Mouse (Mus musculus) liver, postnatal 0 days (tissue): Measurements from ENCODE around the gene Padi2. TPM values are rescaled to one million over a fixed set of nuclear protein-coding genes. Genes with fewer than 3 reads are reported as not detected.

Experiments
- ATAC-seq: fragments of 200-750 bp; cut with Nextera tagmentation; 2 replicates; pipeline ENCODE4 v1.8.0; 2017; ENCODE audit warnings: mild to moderate bottlenecking, moderate library complexity
- DNase-seq: peaks from one replicate; pipeline ENCODE4 v3.0.0-alpha.2; 2016
- H3K27ac ChIP-seq: fragments of 300-500 bp; sonication (generic); 2 replicates; pipeline ENCODE4 v1.5.1; 2014; ENCODE audit warnings: antibody characterized with exemption, moderate library complexity, mild to moderate bottlenecking, low read depth
- H3K27me3 ChIP-seq: fragments of 300-500 bp; sonication (generic); 2 replicates; pipeline ENCODE4 v1.6.1; 2014; ENCODE audit warnings: low read length, control low read depth, mixed read lengths; ENCODE audit not compliant: insufficient read depth
- H3K36me3 ChIP-seq: fragments of 300-500 bp; sonication (generic); replicated peaks from 2 replicates; pipeline ENCODE4 v1.6.1; 2014; ENCODE audit warnings: mild to moderate bottlenecking, control low read depth, low read length, moderate library complexity, mixed read lengths; ENCODE audit not compliant: insufficient read depth
- H3K4me1 ChIP-seq: fragments of 300-500 bp; sonication (generic); 2 replicates; pipeline ENCODE4 v1.6.1; 2014; ENCODE audit warnings: antibody characterized with exemption, mild to moderate bottlenecking, control low read depth; ENCODE audit not compliant: insufficient read depth
- H3K4me2 ChIP-seq: fragments of 300-500 bp; sonication (generic); 2 replicates; pipeline ENCODE4 v1.6.1; 2014; ENCODE audit warnings: low read depth, mild to moderate bottlenecking, low read length, moderate library complexity, mixed read lengths
- H3K4me3 ChIP-seq: fragments of 300-500 bp; sonication (generic); 2 replicates; pipeline ENCODE4 v1.5.1; 2014; ENCODE audit warnings: low read depth, low read length
- H3K9ac ChIP-seq: fragments of 300-500 bp; sonication (generic); replicated peaks from 2 replicates; pipeline ENCODE4 v1.6.1; 2014; ENCODE audit warnings: mild to moderate bottlenecking, moderate library complexity
- H3K9me3 ChIP-seq: fragments of 300-500 bp; sonication (generic); 2 replicates; pipeline ENCODE4 v1.6.1; 2016; ENCODE audit warnings: mild to moderate bottlenecking, control low read depth, low read length, mixed read lengths
- CTCF ChIP-seq: sonication (generic); IDR thresholded peaks from 2 replicates; pipeline ENCODE4 v1.5.1; 2016; ENCODE audit warnings: antibody characterized with exemption, low read depth
- EP300 ChIP-seq: IDR thresholded peaks from 2 replicates; pipeline ENCODE4 v1.6.1; 2016; ENCODE audit warnings: antibody characterized with exemption, low read depth, mild to moderate bottlenecking
- whole genome bisulfite sequencing: fragments of 180-500 bp; shearing (Covaris S2); extraction: QIAGEN DNeasy Blood & Tissue Kit; methylation state at CpG from one replicate; pipeline ENCODE4 v1.1.7; 2014; ENCODE audit not compliant: insufficient replicate concordance; 5-methylcytosine and 5-hydroxymethylcytosine counted together
- polyA plus RNA-seq: library from polyadenylated mRNA; unstranded; fragments of >200 nt; fragmentation: Nextera tagmentation; extraction: Ambion mirVana; gene quantifications from 2 replicates; pipeline ENCODE4 v1.2.1, GENCODE M21; 2015

The Padi2 gene
- polyA plus RNA-seq, 1 experiment from 2014 or later, result 2.1 TPM

DNA sequence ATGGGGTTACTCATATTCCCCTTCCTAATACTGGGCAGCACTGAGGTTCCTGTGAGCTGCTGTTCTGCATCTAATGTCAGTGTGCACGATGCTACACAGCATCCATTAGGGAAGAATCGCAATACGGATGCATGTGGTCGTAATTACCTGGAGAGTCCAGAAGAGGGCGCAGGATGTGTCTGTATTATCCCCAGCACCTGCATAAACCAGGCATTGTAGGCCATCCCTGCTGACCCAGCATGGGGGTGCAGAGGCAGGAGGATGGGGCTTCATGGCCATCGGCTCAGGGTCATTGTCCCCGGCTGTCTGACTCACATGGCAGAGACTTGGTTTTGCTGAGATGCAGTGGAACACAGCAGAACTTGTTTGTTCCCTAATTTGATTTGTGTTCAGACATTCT, 58.5 kb downstream of the Padi2 start:
- TF ChIP-seq CTCF (peak; percentile 95), EP300 (no peak)
- H3K27me3 ChIP-seq, result no peaks in the 10 kb centered on the region
- no peak overlapping the region for H3K4me3 ChIP-seq
- H3K27ac ChIP-seq, result peak overlapping the region; percentile 31; the same call in 1 of the 2 replicates
- H3K4me1 ChIP-seq, result peaks cover 28% of the 10 kb centered on the region
- 18% methylated on average over 7 of the region's 7 CpGs for WGBS
- H3K4me2 ChIP-seq, result no peak overlapping the region
- peaks cover 17% of the 10 kb centered on the region; the same call in 1 of the 2 replicates for H3K36me3 ChIP-seq
- peak; percentile 1; the same call in 1 of the 2 replicates for ATAC-seq
- H3K9ac ChIP-seq, result no peak overlapping the region
- peak; percentile 77 for DNase-seq
- no peaks in the 10 kb centered on the region for H3K9me3 ChIP-seq

DNA sequence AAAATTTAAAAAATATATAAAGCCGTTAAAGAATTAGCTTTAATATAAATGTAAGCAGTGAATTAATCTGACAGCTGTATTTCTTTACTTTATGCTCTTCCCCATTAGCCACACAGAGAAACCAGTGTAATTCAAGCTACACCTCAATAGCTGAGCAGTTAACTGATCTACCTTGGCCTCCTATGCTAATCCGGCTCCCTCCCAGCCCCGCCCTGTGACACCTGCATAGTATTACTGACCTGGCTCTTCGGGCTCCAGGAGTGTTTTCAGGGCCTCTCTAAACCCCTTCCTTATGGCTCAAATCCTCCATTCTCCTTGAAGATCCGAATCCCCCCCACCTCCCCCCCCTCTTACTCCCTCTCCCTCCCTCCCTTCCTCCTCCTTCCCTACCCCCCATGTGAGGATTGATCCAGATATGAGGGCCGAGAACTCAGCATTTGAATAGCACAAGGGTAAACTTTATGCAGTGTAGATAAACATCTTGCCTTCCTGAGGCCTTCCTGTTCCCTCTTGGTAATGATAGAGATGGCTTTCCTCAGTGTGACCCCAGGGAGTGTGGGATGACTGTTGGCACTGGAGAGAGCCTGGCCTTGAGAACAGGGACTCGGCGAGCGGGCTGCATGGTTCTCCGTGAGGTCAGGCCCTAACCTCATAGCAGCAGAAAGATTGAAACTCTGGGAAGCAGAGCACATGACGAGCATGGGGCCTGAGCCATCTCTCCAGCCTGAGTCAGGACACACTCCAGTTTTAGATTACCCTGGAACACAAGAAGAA, 61.4 kb downstream of the Padi2 start:
- ATAC-seq (no peak), DNase-seq (no peak)
- Histone ChIP-seq H3K27ac (no peak overlapping the region), H3K9me3 (no peaks in the 10 kb centered on the region), H3K4me1 (peaks cover 10% of the 10 kb centered on the region), H3K4me2 (no peak overlapping the region), H3K36me3 (peaks cover 39% of the 10 kb centered on the region), H3K9ac (no peak overlapping the region), H3K4me3 (no peak overlapping the region), H3K27me3 (no peaks in the 10 kb centered on the region)
- 85% methylated on average over 11 of the region's 11 CpGs for WGBS
- TF ChIP-seq CTCF (no peak), EP300 (no peak)

DNA sequence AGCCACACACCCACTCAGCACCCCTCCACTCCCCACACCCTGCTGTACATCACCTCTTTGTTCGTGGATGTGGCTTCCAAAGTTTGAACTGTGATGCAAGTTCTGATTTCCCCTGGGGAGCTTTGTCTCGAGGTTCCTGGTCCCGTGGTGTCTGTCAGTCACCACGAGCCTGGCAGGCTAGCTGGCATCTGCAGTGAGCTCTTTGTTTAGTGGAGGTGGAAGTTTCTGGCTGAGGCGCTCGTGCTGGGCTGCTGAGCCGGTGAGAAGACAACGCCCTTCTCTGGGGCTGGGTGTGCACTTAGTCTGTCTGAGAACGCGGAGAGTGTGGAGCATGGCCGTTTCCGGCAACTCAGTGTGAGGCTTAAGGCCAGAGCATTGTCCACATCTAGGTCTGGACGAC, 65.5 kb downstream of the Padi2 start:
- no peak overlapping the region for H3K9ac ChIP-seq
- no peak overlapping the region for H3K27ac ChIP-seq
- DNase-seq (no peak), ATAC-seq (no peak)
- no peak overlapping the region for H3K4me2 ChIP-seq
- TF ChIP-seq CTCF, result no peak
- no peak for TF ChIP-seq EP300
- 70% methylated on average over 13 of the region's 13 CpGs for WGBS
- peaks cover 64% of the 10 kb centered on the region for H3K36me3 ChIP-seq
- no peak overlapping the region for H3K4me3 ChIP-seq
- H3K27me3 ChIP-seq, result no peaks in the 10 kb centered on the region
- no peaks in the 10 kb centered on the region for H3K9me3 ChIP-seq
- H3K4me1 ChIP-seq, result peaks cover 5% of the 10 kb centered on the region; the same call in 1 of the 2 replicates

DNA sequence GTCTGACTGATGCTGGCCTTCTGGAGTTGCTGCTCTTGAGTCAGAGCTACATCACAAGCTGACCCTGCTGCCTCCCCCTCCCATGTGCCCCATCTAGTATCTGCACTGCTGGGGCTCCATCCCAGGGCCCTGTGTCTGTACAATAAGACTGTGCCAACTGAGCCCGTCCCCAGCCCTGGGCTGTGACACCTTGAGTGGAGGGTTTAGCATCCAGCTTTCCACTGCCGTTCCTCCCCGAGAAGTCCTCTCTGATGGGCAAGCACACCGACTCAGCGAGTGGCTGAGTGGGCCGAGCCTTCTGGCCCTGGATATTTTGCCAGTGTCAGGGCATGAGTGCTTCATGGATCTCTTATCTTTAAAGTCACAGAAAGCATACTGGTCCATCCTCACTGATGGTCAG, 68.3 kb downstream of the Padi2 start:
- 87% methylated on average over 6 of the region's 6 CpGs for WGBS
- no peak for TF ChIP-seq CTCF
- no peak for TF ChIP-seq EP300
- Histone ChIP-seq H3K9me3 (no peaks in the 10 kb centered on the region), H3K9ac (no peak overlapping the region), H3K27ac (no peak overlapping the region), H3K36me3 (peaks cover 74% of the 10 kb centered on the region), H3K4me2 (no peak overlapping the region), H3K27me3 (no peaks in the 10 kb centered on the region), H3K4me3 (no peak overlapping the region), H3K4me1 (peaks cover 12% of the 10 kb centered on the region)
- no peak for DNase-seq
- ATAC-seq, result no peak

DNA sequence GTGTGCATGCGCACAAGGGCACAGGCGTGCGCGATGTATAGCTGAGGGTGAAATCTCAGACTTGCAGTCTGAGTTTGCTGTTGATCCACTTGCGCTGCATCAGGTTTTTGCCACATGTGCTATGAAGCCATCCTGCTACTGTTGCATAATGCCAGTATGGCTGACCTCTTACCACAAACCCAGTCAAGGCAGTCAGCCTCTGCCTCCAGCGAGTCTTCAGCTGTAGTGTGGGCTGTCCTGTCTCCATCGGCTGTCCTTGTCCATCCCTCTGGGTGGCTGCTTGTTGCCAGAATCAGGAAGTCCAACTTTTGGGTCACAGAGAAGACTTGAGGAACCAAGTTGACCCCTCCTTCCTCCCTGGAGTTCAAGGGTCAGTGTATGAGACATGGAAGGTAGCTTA, 69.2 kb downstream of the Padi2 start:
- H3K36me3 ChIP-seq, result peaks cover 73% of the 10 kb centered on the region
- DNase-seq, result no peak
- peak; percentile 58 for ATAC-seq
- TF ChIP-seq CTCF, result no peak
- TF ChIP-seq EP300, result no peak
- H3K27ac ChIP-seq, result peak overlapping the region; percentile 22; the same call in 1 of the 2 replicates
- H3K9ac ChIP-seq, result no peak overlapping the region
- no peak overlapping the region for H3K4me3 ChIP-seq
- WGBS, result 73% methylated on average over 7 of the region's 7 CpGs
- H3K9me3 ChIP-seq, result no peaks in the 10 kb centered on the region
- H3K4me2 ChIP-seq, result no peak overlapping the region
- H3K27me3 ChIP-seq, result no peaks in the 10 kb centered on the region
- peaks cover 12% of the 10 kb centered on the region for H3K4me1 ChIP-seq

DNA sequence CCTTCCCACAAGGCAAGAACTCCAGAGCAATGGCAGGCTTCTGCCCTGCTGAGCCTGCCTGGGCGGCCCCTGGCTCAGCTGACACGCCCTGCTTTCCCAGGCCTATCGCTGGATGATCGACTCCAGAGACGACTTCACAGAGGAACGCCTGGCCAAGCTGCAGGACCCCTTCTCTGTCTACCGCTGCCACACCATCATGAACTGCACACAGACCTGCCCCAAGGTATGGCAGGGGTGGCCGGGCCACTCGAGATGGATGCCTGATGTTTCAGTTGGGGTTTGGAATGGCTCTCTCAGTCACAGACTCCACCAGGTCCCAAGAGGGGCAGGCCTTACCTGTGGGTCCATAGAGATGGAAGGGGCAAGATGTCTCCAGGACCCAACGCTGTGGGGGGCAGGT, 71.1 kb downstream of the Padi2 start:
- 85% methylated on average over 10 of the region's 10 CpGs for WGBS
- DNase-seq (no peak), ATAC-seq (no peak)
- no peak overlapping the region for H3K27ac ChIP-seq
- no peak overlapping the region for H3K4me3 ChIP-seq
- H3K9me3 ChIP-seq, result no peaks in the 10 kb centered on the region
- H3K4me1 ChIP-seq, result peaks cover 12% of the 10 kb centered on the region
- H3K27me3 ChIP-seq, result no peaks in the 10 kb centered on the region
- H3K36me3 ChIP-seq, result peaks cover 59% of the 10 kb centered on the region
- H3K4me2 ChIP-seq, result no peak overlapping the region
- H3K9ac ChIP-seq, result no peak overlapping the region
- TF ChIP-seq EP300 (no peak), CTCF (no peak)
